Mouse (Mus musculus) common myeloid progenitor, adult 5-6 weeks (primary cell): ENCODE data around the gene Ahcyl2. TPM values are rescaled to one million over a fixed set of nuclear protein-coding genes. Genes with fewer than 3 reads are reported as not detected.

Experiments used
- ATAC-seq: replicated peaks from 2 replicates; pipeline ENCODE4 v1.8.0; 2016; ENCODE audit warnings: low read depth, mild to moderate bottlenecking, moderate TSS enrichment, inconsistent platforms; ENCODE audit not compliant: poor library complexity, severe bottlenecking
- total RNA-seq: library from RNA; stranded (forward); fragments of 200-1000, 187-1606 nt; gene quantifications from 2 replicates; pipeline ENCODE4 v1.2.3, GENCODE M21; 2017

The Ahcyl2 gene
- total RNA-seq, 1 experiment from 2014 or later: 25.4 TPM

GRCm38 (mm10) chr6:29946568-29946967, 178.8 kb downstream of the Ahcyl2 start:
- 0 out of 2 replicates have a peak, but pooled peaks have one; percentile 39 for ATAC-seq

DNA sequence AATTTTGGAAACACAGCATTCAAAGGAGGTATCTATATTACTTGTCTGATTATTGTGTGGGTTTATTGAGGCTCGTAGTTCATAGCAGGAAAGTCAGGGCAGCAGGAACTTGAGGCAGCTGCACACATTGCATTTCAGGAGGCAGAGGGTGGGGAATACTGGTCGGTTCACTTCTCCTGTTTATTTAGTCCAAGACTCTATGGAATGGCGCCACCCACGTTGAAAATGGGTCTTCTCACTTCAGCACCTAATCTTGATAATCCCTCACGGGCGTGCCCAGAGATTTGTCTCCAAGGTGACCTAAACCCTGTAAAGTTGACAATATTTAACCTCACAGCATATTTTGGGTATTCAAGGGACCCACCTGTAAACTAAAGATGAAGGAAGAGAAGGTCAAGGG, 180.0 kb downstream of the Ahcyl2 start:
- ATAC-seq: no peak

- ATAC-seq: no peak
Measured at GRCm38 (mm10) chr6:29956749-29957148, 188.9 kb downstream of the Ahcyl2 start.

GRCm38 (mm10) chr6:29958669-29959068, 190.9 kb downstream of the Ahcyl2 start:
- no peak for ATAC-seq

DNA sequence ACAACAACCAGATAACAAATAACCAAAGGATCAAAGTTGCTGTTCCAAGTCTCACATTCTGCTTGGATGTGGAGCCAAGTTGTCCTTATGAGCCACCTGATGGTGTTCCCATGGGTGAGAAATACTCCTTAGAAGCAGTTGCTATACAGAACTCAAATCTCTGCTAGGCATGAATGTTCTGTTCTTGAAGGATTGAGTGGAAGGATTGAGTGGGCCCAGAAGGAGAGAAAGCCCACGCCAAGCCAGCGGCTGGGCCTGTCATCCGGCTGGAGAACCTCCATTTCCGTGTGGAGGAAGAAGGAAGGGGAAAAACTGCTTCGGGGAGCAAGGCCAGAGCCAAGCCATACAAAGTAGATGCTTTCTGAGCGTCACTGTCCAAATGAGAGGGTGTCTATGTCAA, 193.3 kb downstream of the Ahcyl2 start:
- no peak for ATAC-seq

Other genes with a start within 250 kb of the Ahcyl2 start
- gene Irf5, start 241.4 kb upstream of the Ahcyl2 start, total RNA-seq: 14.8 and 18.6 TPM in 2 replicates
- 64.1 and 96.2 TPM in 2 replicates for gene Tnpo3, start 158.1 kb upstream of the Ahcyl2 start, total RNA-seq
- 17.7 and 22.1 TPM in 2 replicates for gene Tspan33, start 73.8 kb upstream of the Ahcyl2 start, total RNA-seq
- 29.8 and 31.7 TPM in 2 replicates for gene Smo, start 32.5 kb upstream of the Ahcyl2 start, total RNA-seq
- gene Strip2, start 149.0 kb downstream of the Ahcyl2 start, total RNA-seq: 0.69 TPM in 1 of 2 replicates, not detected in the other